Mouse (Mus musculus) kidney, adult 9 months (tissue): ENCODE measurements around the gene Ilkap.

ENCODE experiments used
- DNase-seq: peaks from one replicate; pipeline ENCODE4 v3.0.0; 2022

Gene Ilkap

GRCm38 (mm10) chr1:91413898-91414594 is 15.4 kb upstream of the Ilkap start, which contains the start of gene Hes6:
Gene Hes6, minus strand, starts transcription at chr1:91414038.
- peak; percentile 69 for DNase-seq

GRCm38 (mm10) chr1:91413536-91413897 is 14.9 kb upstream of the Ilkap start:
- peak; percentile 94 for DNase-seq

- peak; percentile 98 for DNase-seq
These were observed 14.5 kb upstream of the Ilkap start for GRCm38 (mm10) chr1:91413030-91413506.

GRCm38 (mm10) chr1:91412286-91413029 is 13.8 kb upstream of the Ilkap start:
- peak; percentile 53 for DNase-seq

- DNase-seq, result no peak
These were observed 13.1 kb upstream of the Ilkap start for GRCm38 (mm10) chr1:91411631-91412285.

- DNase-seq, result no peak
These were observed 9.2 kb upstream of the Ilkap start for GRCm38 (mm10) chr1:91407819-91408218.

GRCm38 (mm10) chr1:91405406-91406169 is 7.0 kb upstream of the Ilkap start:
- no peak for DNase-seq

GRCm38 (mm10) chr1:91404976-91405375 is 6.4 kb upstream of the Ilkap start:
- DNase-seq, result no peak

- DNase-seq, result no peak
These were observed 722 bp downstream of the Ilkap start for GRCm38 (mm10) chr1:91397927-91398259.

GRCm38 (mm10) chr1:91390369-91390768 is 8.2 kb downstream of the Ilkap start:
- DNase-seq, result no peak

GRCm38 (mm10) chr1:91381091-91381471 is 17.5 kb downstream of the Ilkap start:
- DNase-seq, result peak; percentile 59

- peak; percentile 83 for DNase-seq
These were observed 18.0 kb downstream of the Ilkap start for GRCm38 (mm10) chr1:91380453-91381090.

- no peak for DNase-seq
These were observed 25.2 kb downstream of the Ilkap start for GRCm38 (mm10) chr1:91373414-91373835.

GRCm38 (mm10) chr1:91370055-91370454 is 28.6 kb downstream of the Ilkap start:
- no peak for DNase-seq

GRCm38 (mm10) chr1:91369408-91369807 is 29.2 kb downstream of the Ilkap start:
- no peak for DNase-seq

GRCm38 (mm10) chr1:91367295-91367694 is 31.3 kb downstream of the Ilkap start:
- DNase-seq, result no peak

GRCm38 (mm10) chr1:91366215-91367108 is 32.2 kb downstream of the Ilkap start, which contains the start of gene Erfe:
Gene Erfe, plus strand, starts transcription at chr1:91366430.
- DNase-seq, result peak; percentile 61

- no peak for DNase-seq
These were observed 32.8 kb downstream of the Ilkap start for GRCm38 (mm10) chr1:91365816-91366214.

- no peak for DNase-seq
These were observed 33.6 kb downstream of the Ilkap start for GRCm38 (mm10) chr1:91364822-91365644.

GRCm38 (mm10) chr1:91362113-91362512 is 36.5 kb downstream of the Ilkap start:
- DNase-seq, result no peak
